Mouse (Mus musculus) embryonic fibroblast, embryonic 13.5 days (primary cell): ENCODE results near the gene Fam198a.

Experiments used
- CTCF ChIP-seq: IDR thresholded peaks from 2 replicates; pipeline ENCODE4 v1.5.1; 2011; ENCODE audit warnings: mild to moderate bottlenecking, control low read depth, low read length, moderate library complexity, borderline replicate concordance; ENCODE audit not compliant: insufficient read depth
- POLR2A ChIP-seq: IDR thresholded peaks from 2 replicates; pipeline ENCODE4 v1.6.1; 2011; ENCODE audit warnings: low read depth, mild to moderate bottlenecking, control low read depth, low read length, moderate library complexity

DNA sequence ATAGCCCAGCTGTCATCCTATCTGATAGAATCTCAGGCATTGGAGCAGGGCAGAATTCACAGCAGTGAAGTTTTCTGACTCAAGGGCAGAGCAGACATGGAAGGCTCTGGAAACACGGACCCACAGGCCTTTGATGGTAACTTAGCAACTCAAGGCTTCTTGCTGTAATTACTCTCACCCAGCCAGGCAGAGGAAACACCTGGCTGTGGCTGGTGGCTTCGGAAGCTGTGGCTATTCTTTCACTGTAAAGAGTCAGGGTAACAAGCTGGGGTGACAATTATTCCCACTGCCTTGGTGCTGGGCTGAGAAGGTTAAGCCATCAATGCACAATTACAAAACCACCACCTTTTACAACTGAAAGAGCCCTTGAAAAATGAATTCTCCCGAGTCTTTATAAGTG lies 42.3 kb downstream of the Fam198a start:
- TF ChIP-seq CTCF (no peak), POLR2A (no peak)
